Comparison of ENCODE assay signal across 8 mouse cellular contexts in genomic region chr8:123065214-123066100, GRCm38 (mm10). TPM values are rescaled to one million over a fixed set of nuclear protein-coding genes. Genes with fewer than 3 reads are reported as not detected.
DNase-seq lines count a peak whose midpoint lies in the region; ATAC-seq lines count a peak whose summit lies in the region.

No protein-coding gene starts in this region.

- H3K36me3 ChIP-seq in hindbrain, embryonic 12.5 days: peaks cover 17% of the 10 kb centered on the region

- H3K27ac ChIP-seq in hindbrain, embryonic 12.5 days: peak overlapping the region; percentile 92

- DNase-seq in Muller cell, postnatal 12 days (ENCODE audit: inconsistent ontology term): peak; percentile 98
- DNase-seq in cerebellum, adult 9-11 months: peak; percentile 96
- peak; percentile 85 to 97 for DNase-seq in frontal cortex, adult 2 months (ENCODE audit: extremely low spot score in 1 of 2, low spot score in 1 of 2)
- peak; percentile 95 to 97 for DNase-seq in layer of hippocampus, postnatal 14 days (ENCODE audit: low spot score in 2 of 2)
- peak; percentile 96 for DNase-seq in lung, postnatal 14 days
- DNase-seq in retina, adult 2 months (ENCODE audit: low read depth, low spot score): peak; percentile 94
- DNase-seq in thymus, postnatal 36 days: peak; percentile 95 to 96

- under 1% methylated on average over 76 of the region's 84 CpGs for WGBS in hindbrain, embryonic 12.5 days

- H3K4me3 ChIP-seq in hindbrain, embryonic 12.5 days: peak overlapping the region; percentile 95

- ATAC-seq in hindbrain, embryonic 12.5 days (ENCODE audit: low FRiP score): peak; percentile 96

- peaks cover 22% of the 10 kb centered on the region for H3K4me1 ChIP-seq in hindbrain, embryonic 12.5 days

- no peaks in the 10 kb centered on the region for H3K9me3 ChIP-seq in hindbrain, embryonic 12.5 days (replicated peaks)

- peak overlapping the region; percentile 90 for H3K9ac ChIP-seq in hindbrain, embryonic 12.5 days

- no peaks in the 10 kb centered on the region for H3K27me3 ChIP-seq in hindbrain, embryonic 12.5 days

- peak overlapping the region; percentile 68 for H3K4me2 ChIP-seq in hindbrain, embryonic 12.5 days (replicated peaks)

RNA-seq across cellular contexts. Expression of gene Spg7, which starts 2.7 kb away (rescaled TPM):
- polyA plus RNA-seq in frontal cortex, adult 2 months (2012; rRNA removed): 90.1 and 103 TPM in 2 replicates
- 62.6 and 63.9 TPM in 2 replicates for polyA plus RNA-seq in hindbrain, embryonic 12.5 days (2016; fragmentation: Nextera tagmentation; extraction: Ambion mirVana)
- 10 to 100 TPM; 64.7 to 81.9 TPM for total RNA-seq in layer of hippocampus, postnatal 14 days (2021)

RNA-seq across cellular contexts. Expression of gene Ankrd11, which starts 23.4 kb away (rescaled TPM):
- 97.3 and 101 TPM in 2 replicates for polyA plus RNA-seq in frontal cortex, adult 2 months (2012; rRNA removed)
- 87.0 and 90.1 TPM in 2 replicates for polyA plus RNA-seq in hindbrain, embryonic 12.5 days (2016; fragmentation: Nextera tagmentation; extraction: Ambion mirVana)
- total RNA-seq in layer of hippocampus, postnatal 14 days (2021): 100 to 1,000 TPM; 152 to 159 TPM

RNA-seq across cellular contexts. Expression of gene Rpl13, which starts 36.7 kb away (rescaled TPM):
- polyA plus RNA-seq in frontal cortex, adult 2 months (2012; rRNA removed): 1,060 and 1,106 TPM in 2 replicates
- polyA plus RNA-seq in hindbrain, embryonic 12.5 days (2016; fragmentation: Nextera tagmentation; extraction: Ambion mirVana): 1,018 and 1,026 TPM in 2 replicates
- total RNA-seq in layer of hippocampus, postnatal 14 days (2021): 100 to 1,000 TPM; 390 to 435 TPM

RNA-seq across cellular contexts. Expression of gene Cpne7, which starts 51.7 kb away (rescaled TPM):
- polyA plus RNA-seq in frontal cortex, adult 2 months (2012; rRNA removed): 145 and 196 TPM in 2 replicates
- 0.15 and 0.35 TPM in 2 replicates for polyA plus RNA-seq in hindbrain, embryonic 12.5 days (2016; fragmentation: Nextera tagmentation; extraction: Ambion mirVana)
- total RNA-seq in layer of hippocampus, postnatal 14 days (2021): 100 to 1,000 TPM; 319 to 359 TPM

Comparison
In these comparisons a context has a peak if more than half of its experiments do, and no peak if none do; other contexts are left out.
1. Peak in every context shown above with its lines: DNase-seq, ATAC-seq, H3K4me3 ChIP-seq and H3K27ac ChIP-seq.